Mouse (Mus musculus) frontal cortex, postnatal 25 days (tissue): ENCODE measurements around the gene Wasl.
A peak's percentile ranks its signal among the peaks of the same experiment; 100 is the strongest.

ENCODE experiments used
- DNase-seq, 2 experiments: peaks; one replicate each; pipeline ENCODE4 v3.0.0; 2022; ENCODE audit warnings: low spot score in 2 of 2

Gene Wasl

GRCm38 (mm10) chr6:24645346-24646053, 19.3 kb downstream of the Wasl start:
- DNase-seq = no peak

GRCm38 (mm10) chr6:24642960-24643359, 21.8 kb downstream of the Wasl start:
- no peak for DNase-seq

DNA sequence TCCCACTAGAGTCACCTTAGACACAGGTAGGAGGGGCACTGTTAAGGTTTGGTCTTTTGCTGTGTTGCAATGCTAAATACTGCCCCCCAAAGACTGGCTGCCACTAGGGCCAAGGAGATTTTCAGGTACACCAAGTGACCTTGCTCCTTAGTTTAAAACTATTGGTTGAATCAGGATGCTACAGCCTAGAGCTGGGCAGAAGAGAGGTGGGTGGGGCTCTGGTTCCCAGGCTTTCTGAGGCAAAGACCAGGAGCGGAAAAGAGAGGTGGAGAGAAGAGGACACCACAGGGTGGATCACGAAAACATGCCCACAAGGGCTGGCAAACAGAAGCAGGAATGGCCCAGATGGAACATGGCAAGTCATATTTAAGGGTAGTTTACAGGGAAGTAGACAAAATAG, 22.6 kb downstream of the Wasl start:
- no peak for DNase-seq

GRCm38 (mm10) chr6:24641286-24641685, 23.5 kb downstream of the Wasl start:
- no peak for DNase-seq

GRCm38 (mm10) chr6:24635814-24636213, 29.0 kb downstream of the Wasl start:
- DNase-seq = no peak

GRCm38 (mm10) chr6:24634065-24634464, 30.7 kb downstream of the Wasl start:
- no peak for DNase-seq

- DNase-seq = no peak
Measured at GRCm38 (mm10) chr6:24632061-24632460, 32.7 kb downstream of the Wasl start.

DNA sequence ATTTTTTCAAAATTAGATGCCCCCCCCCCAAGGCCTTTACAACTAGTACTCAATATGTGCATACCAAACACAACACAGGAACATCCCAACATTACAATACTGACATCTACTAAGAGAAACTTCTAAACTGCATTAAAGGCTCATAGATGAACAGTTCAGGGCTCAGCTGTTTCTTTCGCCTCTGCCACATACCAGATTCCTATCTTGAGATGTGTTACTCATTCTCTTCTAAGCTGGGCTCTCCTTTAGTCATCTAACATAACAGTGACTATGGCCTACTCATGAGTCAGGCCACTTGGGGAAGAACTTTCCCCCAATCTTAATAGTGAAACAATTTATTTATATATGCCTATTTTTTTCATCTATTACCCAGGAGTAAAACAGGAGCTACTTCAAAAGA, 36.3 kb downstream of the Wasl start:
- DNase-seq = no peak

DNA sequence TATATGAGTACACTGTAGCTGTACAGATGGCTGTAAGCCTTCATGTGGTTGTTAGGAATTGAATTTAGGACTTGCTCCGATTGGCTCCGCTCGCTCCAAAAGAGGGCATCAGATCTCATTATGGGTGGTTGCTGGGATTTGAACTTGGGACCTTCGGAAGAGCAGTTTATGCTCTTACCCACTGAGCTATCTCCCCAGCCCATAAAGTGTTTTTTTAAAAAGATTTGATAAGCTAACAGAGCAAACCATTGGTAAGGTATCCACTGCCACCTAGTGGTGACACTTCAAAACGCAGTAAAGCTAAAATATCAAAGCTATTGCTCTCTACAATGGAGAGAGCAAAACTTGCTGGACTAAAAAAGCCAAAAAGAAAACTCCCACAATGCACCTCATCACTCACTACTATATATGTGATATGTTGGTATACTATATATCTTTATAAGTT, 37.2 kb downstream of the Wasl start:
- DNase-seq = peak in 1 of 2 experiments; percentile 41

- DNase-seq = no peak
Measured at GRCm38 (mm10) chr6:24622098-24622497, 42.7 kb downstream of the Wasl start.

GRCm38 (mm10) chr6:24620936-24621335, 43.9 kb downstream of the Wasl start:
- no peak for DNase-seq

- DNase-seq = no peak
Measured at GRCm38 (mm10) chr6:24619285-24620045, 45.3 kb downstream of the Wasl start.

GRCm38 (mm10) chr6:24616746-24617145, 48.1 kb downstream of the Wasl start:
- no peak for DNase-seq

DNA sequence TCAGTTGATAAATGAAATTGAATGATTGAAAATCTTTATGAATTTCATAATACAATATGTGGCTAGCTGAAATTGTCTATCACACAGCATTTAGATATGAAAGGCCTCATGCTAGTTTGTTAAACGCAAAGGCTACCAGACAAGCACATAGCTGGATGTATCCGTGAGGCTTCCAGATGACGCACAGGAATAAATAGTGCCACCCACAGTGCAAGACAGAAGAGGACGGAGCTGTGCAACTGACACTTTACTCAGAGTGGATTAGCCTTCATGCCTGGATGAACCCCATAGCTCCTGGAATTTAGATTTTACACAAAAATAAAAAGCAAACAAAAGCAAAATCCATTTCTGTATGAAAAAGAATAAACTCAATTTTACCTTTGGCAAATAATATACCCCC, 50.9 kb downstream of the Wasl start:
- DNase-seq = no peak

DNA sequence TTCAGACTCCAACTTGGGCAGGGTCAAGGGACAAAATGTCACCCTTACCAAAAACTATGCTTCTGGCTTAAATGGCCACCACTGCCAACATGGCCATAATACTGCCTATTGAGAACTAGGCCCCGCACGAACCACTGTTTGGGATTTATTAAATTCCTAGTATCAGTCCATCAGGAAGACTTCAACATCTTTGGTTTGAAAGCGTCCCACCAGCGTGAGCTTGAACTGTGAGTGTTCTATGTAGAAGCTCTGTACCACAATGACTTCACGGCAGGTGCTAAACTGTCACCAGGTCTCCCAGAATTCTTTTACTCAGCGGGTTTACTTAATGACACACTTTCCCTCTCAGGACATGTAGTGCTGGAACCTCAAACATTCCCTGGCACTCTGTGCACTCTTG, 51.5 kb downstream of the Wasl start:
- no peak for DNase-seq

GRCm38 (mm10) chr6:24612074-24612755, 52.6 kb downstream of the Wasl start:
- DNase-seq = no peak

GRCm38 (mm10) chr6:24610358-24610757, 54.5 kb downstream of the Wasl start:
- no peak for DNase-seq

DNA sequence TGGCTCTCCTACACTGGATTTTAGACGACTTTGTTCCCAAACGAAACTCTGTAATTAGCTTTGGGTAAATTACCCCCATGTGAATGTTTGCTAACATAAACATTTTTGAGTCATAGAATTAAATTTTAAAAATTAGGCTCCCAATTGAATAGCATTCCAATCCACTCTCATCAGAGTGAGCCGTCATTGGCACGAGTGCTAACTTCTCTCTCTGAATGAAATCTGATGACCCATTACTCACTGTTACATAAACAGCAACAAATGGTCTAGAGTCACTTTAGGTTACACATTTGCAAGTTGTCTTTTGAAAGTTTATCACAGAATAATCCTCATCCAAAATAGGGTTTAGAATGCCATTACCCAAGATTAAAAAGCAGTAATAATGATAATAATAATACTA, 55.3 kb downstream of the Wasl start:
- no peak for DNase-seq

DNA sequence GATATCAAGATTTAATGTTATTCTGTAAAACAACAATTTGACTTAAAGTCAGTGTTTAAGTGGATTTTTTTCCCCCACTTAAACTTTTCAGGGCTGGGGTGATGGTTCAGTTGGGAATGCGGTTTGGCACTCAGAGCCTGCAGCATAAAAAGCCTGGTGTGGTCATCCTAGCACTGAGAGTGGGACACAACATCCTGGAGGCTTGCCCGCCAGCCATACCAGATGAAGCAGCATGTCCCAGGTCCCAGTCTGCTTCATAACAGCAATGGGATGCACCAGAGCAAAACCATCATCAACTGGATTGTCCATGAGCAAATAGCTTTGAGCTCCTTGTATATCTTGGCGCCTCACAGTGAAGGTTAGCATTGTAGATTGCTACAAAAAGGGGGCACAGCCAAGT, 56.1 kb downstream of the Wasl start:
- DNase-seq = no peak

GRCm38 (mm10) chr6:24608129-24608528, 56.7 kb downstream of the Wasl start:
- DNase-seq = no peak

DNA sequence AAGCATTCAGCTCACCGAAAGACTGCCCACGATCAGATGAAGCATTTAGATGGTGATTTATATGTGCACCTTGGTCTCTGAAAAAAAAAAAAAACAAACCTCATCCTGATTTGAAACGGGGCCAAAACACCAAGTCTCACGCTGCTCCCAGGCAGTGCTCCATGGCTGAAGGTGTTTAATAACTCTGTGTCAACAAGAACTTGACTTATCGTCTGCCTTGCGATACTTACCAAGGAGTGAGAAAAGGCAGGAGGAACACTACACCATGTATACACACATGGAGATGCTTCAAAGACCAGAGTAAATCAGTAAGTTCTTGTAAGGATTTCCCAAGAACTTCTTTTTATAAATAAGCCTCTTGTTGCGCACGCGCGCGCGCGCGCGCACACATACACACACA, 57.3 kb downstream of the Wasl start:
- DNase-seq = no peak

DNA sequence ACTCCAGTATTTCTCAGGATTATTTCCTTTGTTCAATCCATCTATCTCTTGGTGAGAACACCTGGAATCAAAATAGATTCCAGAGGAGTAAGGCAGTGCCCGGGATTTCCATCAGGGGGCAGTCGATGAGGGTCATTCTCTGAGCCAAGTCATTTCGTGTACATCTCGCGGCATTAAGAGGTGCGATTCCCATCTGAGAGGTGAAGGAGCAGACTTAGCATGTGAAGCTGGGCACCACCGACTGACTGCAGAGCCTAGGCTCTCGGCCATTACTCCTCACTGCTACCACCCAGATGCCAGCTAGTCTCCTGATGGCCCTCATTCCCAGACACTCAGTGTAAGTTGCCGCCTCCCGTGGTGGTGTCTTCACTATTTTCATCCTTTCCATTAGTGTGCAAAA, 58.3 kb downstream of the Wasl start:
- DNase-seq = no peak

DNA sequence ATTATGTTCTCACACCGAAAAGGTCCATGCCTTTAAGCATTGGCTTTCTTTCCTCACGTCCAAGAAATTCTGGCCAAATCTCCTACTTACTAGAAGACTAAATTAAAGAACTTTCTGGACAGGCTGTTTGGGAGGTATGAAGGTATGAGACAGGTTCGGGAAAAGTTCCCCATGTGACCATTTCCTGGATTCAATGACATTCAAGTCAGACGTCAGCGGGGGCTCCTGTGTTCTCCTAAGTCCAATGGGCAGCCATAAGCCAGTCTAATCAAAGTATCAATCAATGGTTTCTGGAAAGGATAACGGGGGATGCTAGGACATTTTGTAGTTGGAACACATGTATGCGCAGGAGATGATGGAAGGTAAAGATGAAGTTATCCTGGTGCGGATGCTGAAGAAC, 59.2 kb downstream of the Wasl start:
- no peak for DNase-seq
